Mouse (Mus musculus) right cerebral cortex, adult 18-20 months (tissue): ENCODE measurements around the gene Arhgef16.
A peak's percentile ranks its signal among the peaks of the same experiment; 100 is the strongest.

Experiments
- DNase-seq: peaks from one replicate; pipeline ENCODE4 v3.0.0; 2022; ENCODE audit warnings: mixed read lengths

Gene Arhgef16

DNA sequence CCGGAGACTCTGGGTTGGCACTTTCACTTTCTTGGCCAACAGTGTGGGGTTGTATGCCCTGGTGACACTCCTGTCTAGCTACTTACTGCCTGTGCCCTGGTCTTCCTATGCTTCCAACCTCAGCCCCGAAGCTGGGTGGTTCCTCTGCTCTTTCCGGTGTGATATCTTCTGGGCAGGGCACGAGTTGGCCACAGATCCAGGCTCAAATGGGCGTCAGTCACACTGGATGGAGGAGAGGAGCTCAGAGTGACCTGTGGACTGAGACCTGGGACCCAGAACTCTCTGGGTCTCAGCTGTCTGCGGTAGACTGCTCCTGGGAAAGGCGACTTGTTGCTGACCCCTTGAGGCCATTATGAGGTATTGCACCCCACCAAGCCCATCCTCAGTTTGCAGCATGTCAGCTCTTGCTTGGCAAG lies at the start of gene Arhgef16:
Gene Arhgef16, minus strand, starts transcription at position 211 of the 416 bp plus-strand sequence.
- peak; percentile 27 for DNase-seq

- DNase-seq = no peak
Observed at GRCm38 (mm10) chr4:154348197-154348786, 46.8 kb upstream of the Arhgef16 start.

DNA sequence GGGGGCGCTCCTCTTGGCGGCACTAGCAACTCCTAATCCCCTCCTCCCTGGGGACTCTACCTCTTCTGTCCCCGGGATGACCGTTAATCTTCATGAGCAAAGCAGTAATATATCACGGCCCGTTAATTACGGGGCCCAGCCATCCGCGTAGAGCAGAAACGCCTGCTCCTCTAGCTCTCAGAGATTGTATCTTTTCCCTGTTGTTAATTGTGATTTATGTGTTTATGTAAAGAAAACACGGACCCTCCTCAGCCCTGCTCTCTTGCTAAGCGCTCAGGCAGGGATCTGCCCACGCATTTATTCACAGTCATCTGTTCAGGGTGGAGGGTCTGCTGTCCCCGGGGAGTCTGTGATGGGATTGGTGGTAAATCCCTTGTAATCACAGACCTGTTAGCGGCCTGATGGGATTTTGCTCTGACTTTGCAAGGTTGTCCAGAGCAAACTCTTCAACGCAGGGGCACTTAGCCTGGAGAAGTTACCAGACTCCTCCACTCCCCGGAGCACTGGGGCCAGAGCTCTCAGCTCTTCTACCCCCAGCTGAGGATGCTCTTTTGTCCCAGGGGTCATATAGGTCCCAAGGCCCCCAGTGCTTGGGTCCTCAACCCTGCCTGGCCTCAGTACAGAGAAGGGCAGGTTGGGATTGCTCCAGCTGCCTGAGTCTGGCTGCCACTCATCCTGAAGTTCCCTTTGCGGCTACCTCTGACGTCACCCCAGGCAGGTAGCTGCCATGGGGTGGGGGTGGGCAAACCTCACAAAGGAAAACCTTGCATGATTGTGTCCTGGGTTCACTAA lies 45.5 kb upstream of the Arhgef16 start:
- DNase-seq = no peak

DNA sequence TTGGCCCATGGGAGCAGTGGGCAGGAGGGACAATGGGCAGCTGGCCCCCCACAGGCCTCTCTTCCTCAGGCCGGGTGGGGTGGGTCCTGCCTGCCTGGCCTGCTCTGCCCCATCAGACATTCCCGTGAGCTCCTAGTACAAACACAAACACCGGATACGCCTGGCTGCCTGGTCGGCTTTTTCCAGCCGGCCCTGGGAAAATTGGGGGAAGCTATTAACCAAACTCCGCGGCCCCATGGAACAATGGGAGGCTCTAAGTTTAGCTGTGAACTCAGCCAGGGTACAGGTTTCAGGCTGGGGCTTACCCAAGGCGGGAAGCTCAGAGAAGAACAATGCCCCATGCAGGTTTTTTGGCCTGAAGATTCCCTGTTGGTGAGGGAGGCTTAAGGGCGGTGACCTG lies 35.2 kb upstream of the Arhgef16 start:
- DNase-seq = no peak

- peak; percentile 39 for DNase-seq
Observed at GRCm38 (mm10) chr4:154335761-154336160, 34.3 kb upstream of the Arhgef16 start, which contains the start of gene B230104I21Rik. Gene B230104I21Rik (plus strand): TSS chr4:154336127.

GRCm38 (mm10) chr4:154334699-154335402 lies 33.4 kb upstream of the Arhgef16 start:
- no peak for DNase-seq

- no peak for DNase-seq
Observed at GRCm38 (mm10) chr4:154333300-154333699, 31.8 kb upstream of the Arhgef16 start.

DNA sequence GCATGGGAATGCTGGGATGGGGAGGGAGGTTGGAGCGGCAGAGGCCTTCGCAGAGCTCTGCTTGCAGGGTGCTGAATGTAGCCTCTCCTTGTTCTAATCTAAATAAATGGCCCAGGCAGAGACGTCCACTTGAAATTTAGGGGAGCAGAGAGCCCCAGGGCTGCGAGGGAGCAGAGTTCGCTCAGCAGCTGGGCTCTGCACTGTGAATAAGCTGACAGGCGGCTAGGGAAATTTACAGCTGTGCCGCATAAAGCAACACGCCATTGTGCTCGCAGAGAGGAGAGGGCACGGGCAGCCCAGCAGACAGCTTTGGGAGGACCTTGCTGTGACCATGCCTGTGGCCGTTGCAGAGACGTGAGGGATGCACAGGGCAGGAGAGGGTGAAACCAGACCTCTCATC lies 29.8 kb upstream of the Arhgef16 start:
- no peak for DNase-seq

DNA sequence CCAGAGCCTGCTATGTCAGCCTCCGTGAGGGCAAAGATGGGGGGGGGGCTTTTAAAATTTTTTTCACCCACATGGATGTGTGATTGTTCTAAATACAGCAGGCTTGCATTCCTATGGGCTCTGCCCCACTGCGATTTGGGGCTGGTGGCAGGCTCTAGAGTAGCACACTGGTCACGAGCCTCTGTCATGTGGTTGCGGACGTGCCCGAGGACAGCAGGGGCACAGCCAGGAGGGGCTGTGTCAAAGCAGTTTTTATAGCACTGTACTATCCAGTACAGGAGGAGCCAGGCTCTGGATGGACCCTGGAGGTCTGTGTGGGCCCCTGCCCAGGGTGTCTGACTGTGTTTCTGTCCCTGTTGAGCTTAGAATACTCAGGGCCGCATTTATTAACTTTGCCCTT lies 28.5 kb upstream of the Arhgef16 start:
- no peak for DNase-seq

DNA sequence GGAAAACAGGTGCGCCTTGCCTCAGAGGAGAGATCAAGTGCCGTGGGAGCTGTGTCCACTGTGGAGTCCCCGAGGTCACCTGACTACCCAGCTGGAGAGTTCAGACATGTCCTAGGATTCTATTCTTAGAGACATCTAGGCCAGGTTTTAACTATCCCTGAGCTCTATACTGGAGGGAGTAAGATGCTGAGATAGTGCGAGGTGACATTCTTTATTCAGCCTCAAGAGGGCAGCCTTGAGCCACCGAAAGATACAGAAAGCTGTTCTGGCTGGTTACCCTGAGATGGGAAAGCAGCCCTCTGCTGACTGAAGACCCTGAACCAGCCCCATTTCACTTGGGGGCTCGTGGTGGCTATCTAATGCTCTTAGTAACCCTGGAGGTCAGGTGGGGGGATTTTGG lies 27.4 kb upstream of the Arhgef16 start:
- DNase-seq = peak; percentile 61

DNA sequence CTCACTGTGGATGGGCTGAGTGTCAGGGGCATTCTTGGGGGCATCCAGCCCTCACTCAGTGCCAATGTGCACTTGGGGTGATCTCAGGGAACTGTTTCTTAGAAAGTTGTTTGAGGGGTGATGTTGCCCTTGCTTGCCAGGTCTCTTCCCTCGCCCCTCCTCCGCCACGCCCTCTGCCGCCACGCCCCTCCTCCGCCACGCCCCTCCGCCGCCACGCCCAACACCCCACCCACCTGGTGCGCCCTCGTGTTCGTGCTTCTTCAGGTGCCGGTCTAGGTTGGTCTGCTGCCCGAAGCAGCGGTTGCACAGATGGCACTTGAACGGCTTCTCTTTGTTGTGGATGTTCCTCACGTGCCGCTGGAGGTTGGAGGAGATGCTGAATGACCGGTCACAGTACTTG lies 27.0 kb upstream of the Arhgef16 start:
- no peak for DNase-seq

DNA sequence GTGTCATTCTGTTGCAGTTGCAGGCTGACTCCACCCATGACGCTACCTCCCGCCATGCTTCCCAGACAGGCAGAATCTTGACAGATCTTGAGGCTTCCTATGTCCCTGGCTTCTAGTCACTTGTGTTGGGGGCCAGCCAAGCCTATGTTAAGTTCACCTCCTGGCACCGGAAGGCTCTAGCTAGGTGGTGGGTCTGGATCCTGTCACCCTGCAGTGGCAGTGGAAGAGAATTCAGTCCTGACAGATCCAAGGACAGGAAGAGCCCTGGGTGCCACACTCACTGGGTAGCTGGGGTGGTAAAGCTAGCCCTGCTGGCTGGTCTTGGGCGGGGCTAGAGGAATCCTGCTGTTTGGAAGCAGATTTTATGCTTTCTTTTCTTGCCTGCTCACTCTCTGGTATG lies 23.9 kb upstream of the Arhgef16 start:
- DNase-seq = no peak

GRCm38 (mm10) chr4:154313622-154313967 lies 12.1 kb upstream of the Arhgef16 start:
- no peak for DNase-seq

GRCm38 (mm10) chr4:154312935-154313621 lies 11.6 kb upstream of the Arhgef16 start:
- DNase-seq = peak; percentile 44

- no peak for DNase-seq
Observed at GRCm38 (mm10) chr4:154312143-154312812, 10.8 kb upstream of the Arhgef16 start.

DNA sequence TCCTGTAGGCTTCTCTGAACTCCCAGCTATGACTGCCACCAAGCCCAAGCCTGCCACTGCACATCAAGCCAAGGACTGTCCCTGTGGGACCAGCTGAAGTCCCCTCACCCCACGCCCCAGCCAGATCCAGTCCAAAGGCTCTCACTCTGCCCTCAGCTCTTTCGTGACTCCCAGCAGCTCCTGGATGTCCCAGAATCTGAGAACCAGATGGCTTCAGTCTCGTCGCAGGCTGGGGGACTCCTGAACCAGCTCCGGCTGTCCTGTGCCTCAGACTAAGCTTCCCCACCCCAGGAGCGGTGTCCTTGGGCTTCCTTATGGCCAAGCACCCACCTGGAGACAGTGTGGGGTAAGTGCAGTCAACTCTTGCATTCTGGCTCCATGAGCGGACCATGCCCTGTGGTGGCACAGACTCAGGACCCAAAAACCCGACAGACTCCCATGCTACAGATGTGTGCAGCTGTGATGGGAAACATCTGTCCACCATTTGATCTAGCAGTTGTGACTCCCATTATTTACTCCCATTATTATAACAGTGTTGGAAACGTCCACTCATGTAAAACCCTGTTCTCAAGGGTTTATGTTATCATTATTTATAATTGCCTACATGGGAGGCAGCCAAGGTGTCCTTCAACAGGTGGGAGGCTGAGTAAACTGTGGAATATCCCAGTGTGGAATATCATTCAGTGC lies 9.2 kb upstream of the Arhgef16 start:
- no peak for DNase-seq

DNA sequence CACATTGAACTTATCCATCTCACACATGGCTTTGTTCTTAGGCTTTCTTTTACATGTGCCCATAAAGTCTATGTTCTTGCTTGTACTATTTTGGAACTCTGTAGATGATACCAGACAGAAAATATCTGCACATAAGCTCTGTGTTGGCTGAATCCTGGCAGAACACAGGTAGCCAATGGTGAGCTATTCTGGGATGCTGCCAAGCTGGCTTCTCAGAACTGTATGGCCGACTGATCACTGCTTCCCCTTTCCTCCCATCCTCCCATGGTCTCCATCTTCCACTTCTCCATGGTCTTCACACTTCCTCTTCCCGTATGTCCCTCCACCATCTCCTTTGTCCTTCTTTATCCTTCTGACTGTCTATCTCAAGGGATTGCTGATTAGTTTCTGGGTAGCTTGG lies 7.7 kb upstream of the Arhgef16 start:
- no peak for DNase-seq

- no peak for DNase-seq
Observed at GRCm38 (mm10) chr4:154299541-154300271, 1.8 kb downstream of the Arhgef16 start.

DNA sequence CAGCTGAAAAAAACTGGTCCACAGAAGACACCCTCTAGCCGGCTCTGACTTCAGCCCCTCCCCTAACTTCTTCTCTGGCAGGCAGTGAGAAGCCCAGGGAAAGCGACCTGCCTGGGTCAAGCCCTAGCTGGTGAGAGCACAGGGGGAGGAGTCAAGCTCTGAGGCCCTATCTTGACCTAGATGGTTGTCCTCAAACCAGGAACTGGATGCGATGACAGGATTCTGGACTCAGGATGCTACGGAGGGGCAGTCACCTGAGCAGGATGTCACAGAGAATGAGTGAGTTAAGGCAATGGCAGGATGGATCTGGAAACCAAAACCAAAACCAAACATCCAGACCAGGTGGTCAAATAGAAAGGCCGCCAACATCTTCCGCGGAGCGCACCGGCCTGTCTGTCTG lies 3.7 kb downstream of the Arhgef16 start:
- DNase-seq = no peak

DNA sequence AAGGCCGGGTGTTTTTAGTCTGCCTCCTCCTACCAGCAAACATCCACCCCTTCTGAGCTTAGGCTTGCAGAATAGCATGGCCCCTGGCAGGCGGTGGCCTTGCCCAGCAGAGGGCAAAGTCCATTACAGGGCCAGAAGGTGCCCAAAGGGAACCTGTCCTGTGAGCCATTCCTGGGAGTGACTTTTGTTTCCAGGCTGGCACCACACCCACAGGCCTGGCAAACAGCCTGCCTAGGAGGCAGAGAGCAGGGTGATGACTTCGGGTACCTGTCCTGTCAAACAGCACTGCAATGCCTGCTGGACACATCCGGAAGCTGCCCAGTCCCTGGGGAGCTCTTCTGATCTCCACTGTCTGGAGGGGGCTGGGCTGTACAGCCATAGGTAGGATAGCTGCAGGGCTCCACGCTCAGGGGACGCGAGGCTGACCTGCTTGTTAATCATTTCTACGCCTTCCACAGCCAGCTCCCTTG lies 7.2 kb downstream of the Arhgef16 start:
- DNase-seq = no peak

DNA sequence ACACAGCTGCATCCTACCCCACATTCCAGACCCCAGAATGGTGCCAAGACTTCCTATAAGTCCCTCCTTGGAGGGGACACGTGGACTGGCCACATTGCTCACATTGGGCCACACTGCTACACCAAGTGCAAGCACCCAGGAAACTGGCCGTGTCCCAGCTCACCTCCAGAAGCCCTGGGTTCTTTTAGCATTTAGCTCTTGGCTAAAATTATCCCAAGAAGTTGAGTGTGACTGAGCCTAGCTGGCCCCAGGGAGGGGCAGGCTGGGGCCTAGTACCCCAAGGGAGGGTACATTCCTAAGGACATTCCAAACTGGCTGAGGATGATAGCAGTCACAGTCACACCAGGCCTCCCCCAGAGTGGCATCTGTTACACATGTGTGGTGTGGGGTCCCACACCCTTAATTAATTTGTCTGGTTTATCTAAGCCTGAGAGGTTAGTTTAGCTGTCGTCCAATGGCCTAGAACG lies 7.7 kb downstream of the Arhgef16 start:
- no peak for DNase-seq
